Mouse (Mus musculus): ENCODE results near the gene Hs6st1. TPM values are rescaled to one million over a fixed set of nuclear protein-coding genes. Genes with fewer than 3 reads are reported as not detected.
A peak's percentile ranks its signal among the peaks of the same experiment; 100 is the strongest.

The Hs6st1 gene
- polyA plus RNA-seq, 1 experiment from 2014 or later: 3.2 TPM

DNA sequence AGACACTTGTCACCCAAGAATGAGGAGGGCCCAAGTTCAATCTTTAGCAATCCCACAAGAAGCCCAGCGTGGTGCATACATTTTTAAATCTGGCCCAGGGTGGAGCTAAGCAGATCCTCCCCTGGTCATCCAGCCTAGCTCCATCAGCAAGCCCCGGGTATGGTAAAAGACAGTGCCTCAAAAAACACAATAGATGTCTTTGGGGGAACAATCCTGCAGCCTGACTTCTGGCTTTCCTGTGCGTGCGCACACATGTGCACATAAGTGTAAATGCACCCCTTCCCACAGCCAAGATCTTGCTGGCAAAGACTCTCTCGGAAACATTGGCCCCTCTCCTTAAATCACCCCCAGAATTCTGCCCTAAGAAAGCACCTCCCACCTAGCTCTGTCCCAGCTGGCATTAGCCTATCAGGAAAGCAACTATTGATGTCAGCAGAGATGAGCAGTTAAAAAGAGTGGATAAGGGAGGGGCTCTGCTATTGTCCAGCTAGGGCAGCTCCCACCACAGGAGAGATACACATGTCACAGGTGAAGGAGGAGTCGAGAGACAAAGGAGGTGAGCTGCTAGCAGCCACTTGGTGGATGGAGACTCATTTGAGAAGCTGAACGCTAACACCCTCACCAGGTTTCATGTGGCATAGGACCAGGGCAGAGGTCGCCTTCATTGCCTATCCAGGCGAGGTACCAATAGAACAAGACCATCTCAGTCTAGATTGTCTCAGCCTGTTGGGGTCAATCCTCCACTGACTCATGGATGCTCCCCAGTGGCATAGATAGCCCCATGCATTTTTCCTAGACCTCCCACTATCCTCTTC, 5.2 kb upstream of the Hs6st1 start:
- Histone ChIP-seq H3K36me3 (ENCODE audit: control insufficient read depth, insufficient read depth) (no peaks in the 10 kb centered on the region), H3K27me3 (ENCODE audit: control insufficient read depth, insufficient read depth, low read length) (no peaks in the 10 kb centered on the region), H3K27ac (ENCODE audit: low read length) (no peak overlapping the region), H3K4me1 (ENCODE audit: control insufficient read depth, insufficient read depth, low read length) (peaks cover 32% of the 10 kb centered on the region), H3K4me3 (ENCODE audit: low read length) (no peak overlapping the region), H3K4me2 (ENCODE audit: low read depth, low read length) (no peak overlapping the region), H3K9me3 (replicated peaks; ENCODE audit: control insufficient read depth, low read length) (no peaks in the 10 kb centered on the region), H3K9ac (ENCODE audit: low read length) (no peak overlapping the region)
- no peak for ATAC-seq (replicated peaks; ENCODE audit: extremely low read depth, insufficient read depth, low FRiP score)
- 86% methylated on average over 9 of the region's 9 CpGs for WGBS

DNA sequence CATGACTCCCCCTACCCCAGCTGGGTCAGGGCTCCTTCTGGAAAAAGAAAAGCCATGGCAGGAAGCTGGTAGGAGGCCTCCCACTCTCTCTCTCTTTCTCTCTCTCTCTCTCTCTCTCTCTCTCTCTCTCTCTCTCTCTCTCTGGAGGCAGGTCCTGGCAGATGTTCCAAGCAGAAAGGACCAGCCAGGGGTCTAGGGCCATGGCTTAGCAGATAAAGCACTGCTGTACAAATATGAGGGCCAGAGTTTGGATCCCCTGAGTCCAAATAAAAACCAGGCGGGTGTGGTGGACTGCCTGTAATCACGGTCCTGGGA, 4.6 kb upstream of the Hs6st1 start:
- WGBS: 59% methylated on average over 2 of the region's 2 CpGs
- Histone ChIP-seq H3K4me1 (ENCODE audit: control insufficient read depth, insufficient read depth, low read length) (peaks cover 32% of the 10 kb centered on the region), H3K27me3 (ENCODE audit: control insufficient read depth, insufficient read depth, low read length) (no peaks in the 10 kb centered on the region), H3K27ac (ENCODE audit: low read length) (no peak overlapping the region), H3K9ac (ENCODE audit: low read length) (no peak overlapping the region), H3K9me3 (replicated peaks; ENCODE audit: control insufficient read depth, low read length) (no peaks in the 10 kb centered on the region), H3K36me3 (ENCODE audit: control insufficient read depth, insufficient read depth) (no peaks in the 10 kb centered on the region), H3K4me2 (ENCODE audit: low read depth, low read length) (no peak overlapping the region), H3K4me3 (ENCODE audit: low read length) (no peak overlapping the region)
- ATAC-seq (replicated peaks; ENCODE audit: extremely low read depth, insufficient read depth, low FRiP score): no peak

GRCm38 (mm10) chr1:36064223-36064622, 4.0 kb upstream of the Hs6st1 start:
- Histone ChIP-seq H3K4me1 (ENCODE audit: control insufficient read depth, insufficient read depth, low read length) (peaks cover 34% of the 10 kb centered on the region), H3K4me3 (ENCODE audit: low read length) (no peak overlapping the region; the same call in 1 of the 2 replicates)
- WGBS: 59% methylated on average over 4 of the region's 4 CpGs

DNA sequence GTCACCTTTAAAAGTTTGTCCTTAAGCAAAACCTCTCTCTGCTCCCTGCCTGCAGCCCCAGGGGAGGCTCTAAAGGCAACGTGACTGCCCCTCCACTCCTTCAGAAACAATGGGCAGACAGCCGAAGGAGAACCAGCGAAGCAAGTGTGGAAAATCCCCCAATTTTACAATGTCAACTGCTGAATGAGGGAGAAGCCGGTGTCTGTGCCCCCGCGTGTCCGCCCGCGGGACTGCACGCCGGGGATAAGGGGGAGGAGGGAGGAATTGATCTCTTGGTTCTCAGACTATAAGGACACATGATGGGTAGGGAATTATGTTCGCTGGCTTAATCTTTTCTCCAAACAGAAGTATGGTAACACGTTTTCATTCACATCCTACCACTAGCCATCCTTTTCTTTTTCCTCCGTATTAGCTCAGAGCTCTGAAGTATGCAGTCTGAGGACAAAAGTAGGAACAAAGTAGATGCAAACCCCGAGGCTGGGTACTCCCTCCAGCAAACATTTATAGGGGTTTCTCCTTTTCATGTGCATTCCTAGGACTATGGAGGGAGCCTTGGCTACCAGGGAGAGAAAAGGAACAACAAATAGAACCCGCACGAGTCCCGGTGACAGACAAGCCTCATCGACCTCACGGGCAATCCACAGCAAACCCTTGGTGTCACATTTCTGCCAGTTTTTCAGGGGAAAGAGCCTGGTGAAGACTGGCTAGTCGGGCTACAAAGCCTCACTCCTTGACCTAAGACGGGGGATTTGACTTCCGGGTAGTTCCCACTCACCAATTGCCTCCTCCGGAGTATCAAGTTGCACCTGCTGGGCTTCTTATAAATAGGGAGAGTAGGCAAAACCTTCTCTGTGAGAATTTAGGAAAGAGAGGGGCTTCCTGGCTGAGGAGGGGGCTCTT, 3.1 kb upstream of the Hs6st1 start:
- H3K4me1 ChIP-seq (ENCODE audit: control insufficient read depth, insufficient read depth, low read length): peaks cover 32% of the 10 kb centered on the region
- no peaks in the 10 kb centered on the region for H3K9me3 ChIP-seq (replicated peaks; ENCODE audit: control insufficient read depth, low read length)
- peak overlapping the region; percentile 69 for H3K9ac ChIP-seq (ENCODE audit: low read length)
- no peaks in the 10 kb centered on the region for H3K27me3 ChIP-seq (ENCODE audit: control insufficient read depth, insufficient read depth, low read length)
- no peaks in the 10 kb centered on the region for H3K36me3 ChIP-seq (ENCODE audit: control insufficient read depth, insufficient read depth)
- H3K4me2 ChIP-seq (ENCODE audit: low read depth, low read length): peak overlapping the region; percentile 67
- peak; percentile 50 for ATAC-seq (replicated peaks; ENCODE audit: extremely low read depth, insufficient read depth, low FRiP score)
- 2% methylated on average over 24 of the region's 24 CpGs for WGBS
- peak overlapping the region; percentile 68 for H3K27ac ChIP-seq (ENCODE audit: low read length)
- peak overlapping the region; percentile 40 for H3K4me3 ChIP-seq (ENCODE audit: low read length)

More at GRCm38 (mm10) chr1:36064223-36064622, 4.0 kb upstream of the Hs6st1 start:
- H3K9ac ChIP-seq (ENCODE audit: low read length): peak overlapping the region; percentile 69
- no peak for ATAC-seq (replicated peaks; ENCODE audit: extremely low read depth, insufficient read depth, low FRiP score)
- no peaks in the 10 kb centered on the region for H3K36me3 ChIP-seq (ENCODE audit: control insufficient read depth, insufficient read depth)
- H3K27me3 ChIP-seq (ENCODE audit: control insufficient read depth, insufficient read depth, low read length): no peaks in the 10 kb centered on the region
- peak overlapping the region; percentile 67; the same call in 1 of the 2 replicates for H3K4me2 ChIP-seq (ENCODE audit: low read depth, low read length)
- no peak overlapping the region; the same call in 1 of the 2 replicates for H3K27ac ChIP-seq (ENCODE audit: low read length)
- no peaks in the 10 kb centered on the region for H3K9me3 ChIP-seq (replicated peaks; ENCODE audit: control insufficient read depth, low read length)

GRCm38 (mm10) chr1:36065761-36066150, 2.4 kb upstream of the Hs6st1 start:
- peak overlapping the region; percentile 67 for H3K9ac ChIP-seq (ENCODE audit: low read length)
- no peak overlapping the region for H3K4me3 ChIP-seq (ENCODE audit: low read length)
- H3K27ac ChIP-seq (ENCODE audit: low read length): no peak overlapping the region
- no peaks in the 10 kb centered on the region for H3K9me3 ChIP-seq (replicated peaks; ENCODE audit: control insufficient read depth, low read length)
- peaks cover 32% of the 10 kb centered on the region for H3K4me1 ChIP-seq (ENCODE audit: control insufficient read depth, insufficient read depth, low read length)
- H3K4me2 ChIP-seq (ENCODE audit: low read depth, low read length): peak overlapping the region; percentile 67
- WGBS: 67% methylated on average over 9 of the region's 9 CpGs
- no peak for ATAC-seq (replicated peaks; ENCODE audit: extremely low read depth, insufficient read depth, low FRiP score)
- no peaks in the 10 kb centered on the region for H3K36me3 ChIP-seq (ENCODE audit: control insufficient read depth, insufficient read depth)
- H3K27me3 ChIP-seq (ENCODE audit: control insufficient read depth, insufficient read depth, low read length): no peaks in the 10 kb centered on the region

DNA sequence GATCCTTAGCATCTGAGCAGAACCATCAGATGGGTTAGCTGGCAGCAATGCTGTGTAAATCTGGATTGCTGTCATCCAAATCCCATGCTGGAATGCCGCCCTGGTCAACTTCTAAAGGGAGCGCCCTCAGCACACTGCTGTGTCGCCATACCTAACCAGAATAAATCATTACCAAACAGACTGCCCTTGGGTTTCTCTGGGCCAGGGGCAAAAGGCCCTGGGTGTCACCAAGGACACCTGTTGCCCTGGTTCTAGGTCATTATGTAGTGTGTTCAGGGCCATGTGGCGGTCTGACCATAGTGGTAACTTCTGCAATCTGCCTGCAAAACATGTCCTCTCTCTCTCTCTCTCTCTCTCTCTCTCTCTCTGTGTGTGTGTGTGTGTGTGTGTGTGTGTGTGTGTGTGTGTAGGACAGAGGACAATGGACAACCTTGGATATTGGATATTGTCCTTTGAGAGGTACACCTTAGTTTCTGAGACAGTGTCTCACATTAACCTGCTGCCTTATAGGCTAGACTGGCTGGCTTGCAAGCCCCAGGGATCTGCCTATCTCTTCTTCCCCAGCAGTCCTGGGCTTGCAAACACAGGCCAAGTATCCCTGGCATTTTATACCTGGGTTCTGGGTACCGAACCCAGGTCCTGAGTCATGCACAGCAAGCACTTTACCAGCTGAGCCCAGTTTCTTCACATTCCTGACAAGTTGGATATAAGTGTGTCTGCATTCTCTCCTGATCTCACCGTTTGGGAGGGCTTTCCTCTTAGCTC, 1.8 kb upstream of the Hs6st1 start:
- H3K4me2 ChIP-seq (ENCODE audit: low read depth, low read length): no peak overlapping the region
- no peaks in the 10 kb centered on the region for H3K36me3 ChIP-seq (ENCODE audit: control insufficient read depth, insufficient read depth)
- 85% methylated on average over 6 of the region's 6 CpGs for WGBS
- H3K9me3 ChIP-seq (replicated peaks; ENCODE audit: control insufficient read depth, low read length): no peaks in the 10 kb centered on the region
- H3K4me3 ChIP-seq (ENCODE audit: low read length): no peak overlapping the region
- no peak for ATAC-seq (replicated peaks; ENCODE audit: extremely low read depth, insufficient read depth, low FRiP score)
- no peak overlapping the region for H3K27ac ChIP-seq (ENCODE audit: low read length)
- no peak overlapping the region for H3K9ac ChIP-seq (ENCODE audit: low read length)
- no peaks in the 10 kb centered on the region for H3K27me3 ChIP-seq (ENCODE audit: control insufficient read depth, insufficient read depth, low read length)
- peaks cover 36% of the 10 kb centered on the region for H3K4me1 ChIP-seq (ENCODE audit: control insufficient read depth, insufficient read depth, low read length)

DNA sequence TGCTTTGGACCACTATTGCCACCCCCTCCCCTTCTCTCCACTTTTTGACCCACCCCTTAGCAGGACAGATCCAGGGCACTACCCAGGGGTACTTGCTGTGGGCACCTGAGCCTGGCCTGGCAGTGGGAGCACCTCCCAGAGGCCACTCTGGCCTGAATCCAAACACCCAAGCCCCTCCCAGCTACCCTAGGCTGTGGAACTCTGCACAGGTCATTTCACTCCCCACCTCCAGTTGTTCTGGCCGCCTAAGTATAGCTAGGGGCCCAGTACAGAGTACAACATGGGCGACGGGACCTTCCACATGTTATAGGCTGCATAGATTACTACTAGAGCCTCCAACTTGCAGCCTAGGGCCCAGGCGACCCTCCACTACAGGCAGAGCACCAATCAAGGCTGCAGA, 999 bp upstream of the Hs6st1 start:
- Histone ChIP-seq H3K27me3 (ENCODE audit: control insufficient read depth, insufficient read depth, low read length) (no peaks in the 10 kb centered on the region), H3K9me3 (replicated peaks; ENCODE audit: control insufficient read depth, low read length) (no peaks in the 10 kb centered on the region), H3K4me2 (ENCODE audit: low read depth, low read length) (no peak overlapping the region), H3K36me3 (ENCODE audit: control insufficient read depth, insufficient read depth) (no peaks in the 10 kb centered on the region), H3K9ac (ENCODE audit: low read length) (no peak overlapping the region), H3K4me3 (ENCODE audit: low read length) (no peak overlapping the region), H3K4me1 (ENCODE audit: control insufficient read depth, insufficient read depth, low read length) (peaks cover 44% of the 10 kb centered on the region), H3K27ac (ENCODE audit: low read length) (no peak overlapping the region)
- 73% methylated on average over 4 of the region's 4 CpGs for WGBS
- no peak for ATAC-seq (replicated peaks; ENCODE audit: extremely low read depth, insufficient read depth, low FRiP score)

GRCm38 (mm10) chr1:36067611-36068010, 589 bp upstream of the Hs6st1 start:
- Histone ChIP-seq H3K4me1 (ENCODE audit: control insufficient read depth, insufficient read depth, low read length) (peaks cover 48% of the 10 kb centered on the region), H3K27ac (ENCODE audit: low read length) (0 out of 2 replicates have a peak overlapping the region, but pooled peaks have one; percentile 3), H3K9ac (ENCODE audit: low read length) (peak overlapping the region; percentile 52), H3K9me3 (replicated peaks; ENCODE audit: control insufficient read depth, low read length) (no peaks in the 10 kb centered on the region), H3K36me3 (ENCODE audit: control insufficient read depth, insufficient read depth) (no peaks in the 10 kb centered on the region), H3K4me2 (ENCODE audit: low read depth, low read length) (peak overlapping the region; percentile 95), H3K4me3 (ENCODE audit: low read length) (peak overlapping the region; percentile 69), H3K27me3 (ENCODE audit: control insufficient read depth, insufficient read depth, low read length) (no peaks in the 10 kb centered on the region)
- no peak for ATAC-seq (replicated peaks; ENCODE audit: extremely low read depth, insufficient read depth, low FRiP score)
- 23% methylated on average over 12 of the region's 12 CpGs for WGBS
